Mouse (Mus musculus): ENCODE data around the gene Nup62cl.

Nup62cl gene

GRCm38 (mm10) chrX:140062135-140062975, at the start of gene Nup62cl, which contains the start of gene Pih1h3b:
Nup62cl (minus strand) TSS chrX:140062712.
Pih1h3b (plus strand) TSS chrX:140062879.
- peak; percentile 46 for DNase-seq (ENCODE audit: low spot score)

DNA sequence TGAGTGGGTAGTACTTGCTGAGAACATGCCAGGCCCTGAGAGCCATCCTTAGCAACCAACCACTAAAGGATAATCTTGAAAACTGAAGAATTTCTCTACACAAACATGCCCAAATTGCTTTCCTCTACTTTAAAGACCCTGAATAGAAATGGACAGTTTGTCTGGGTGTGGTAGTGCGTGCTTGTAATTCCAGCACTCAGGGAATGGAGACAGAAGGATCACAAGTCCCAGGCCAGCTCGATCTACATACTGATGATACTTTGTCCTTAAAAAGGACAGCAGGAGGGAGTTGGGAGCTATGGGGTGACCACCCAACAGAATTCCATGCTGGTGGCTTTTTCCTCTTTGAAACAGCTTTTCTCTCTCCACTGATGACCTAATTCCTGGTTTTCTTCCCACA, 31.6 kb upstream of the Nup62cl start:
- DNase-seq (ENCODE audit: low spot score), result no peak

GRCm38 (mm10) chrX:140082535-140082934, 20.0 kb upstream of the Nup62cl start:
- no peak for DNase-seq (ENCODE audit: low spot score)

GRCm38 (mm10) chrX:140060886-140061874, 1.3 kb downstream of the Nup62cl start:
- no peak for DNase-seq (ENCODE audit: low spot score)

GRCm38 (mm10) chrX:139998691-139999065, 63.8 kb downstream of the Nup62cl start:
- no peak for DNase-seq (ENCODE audit: low spot score)

DNA sequence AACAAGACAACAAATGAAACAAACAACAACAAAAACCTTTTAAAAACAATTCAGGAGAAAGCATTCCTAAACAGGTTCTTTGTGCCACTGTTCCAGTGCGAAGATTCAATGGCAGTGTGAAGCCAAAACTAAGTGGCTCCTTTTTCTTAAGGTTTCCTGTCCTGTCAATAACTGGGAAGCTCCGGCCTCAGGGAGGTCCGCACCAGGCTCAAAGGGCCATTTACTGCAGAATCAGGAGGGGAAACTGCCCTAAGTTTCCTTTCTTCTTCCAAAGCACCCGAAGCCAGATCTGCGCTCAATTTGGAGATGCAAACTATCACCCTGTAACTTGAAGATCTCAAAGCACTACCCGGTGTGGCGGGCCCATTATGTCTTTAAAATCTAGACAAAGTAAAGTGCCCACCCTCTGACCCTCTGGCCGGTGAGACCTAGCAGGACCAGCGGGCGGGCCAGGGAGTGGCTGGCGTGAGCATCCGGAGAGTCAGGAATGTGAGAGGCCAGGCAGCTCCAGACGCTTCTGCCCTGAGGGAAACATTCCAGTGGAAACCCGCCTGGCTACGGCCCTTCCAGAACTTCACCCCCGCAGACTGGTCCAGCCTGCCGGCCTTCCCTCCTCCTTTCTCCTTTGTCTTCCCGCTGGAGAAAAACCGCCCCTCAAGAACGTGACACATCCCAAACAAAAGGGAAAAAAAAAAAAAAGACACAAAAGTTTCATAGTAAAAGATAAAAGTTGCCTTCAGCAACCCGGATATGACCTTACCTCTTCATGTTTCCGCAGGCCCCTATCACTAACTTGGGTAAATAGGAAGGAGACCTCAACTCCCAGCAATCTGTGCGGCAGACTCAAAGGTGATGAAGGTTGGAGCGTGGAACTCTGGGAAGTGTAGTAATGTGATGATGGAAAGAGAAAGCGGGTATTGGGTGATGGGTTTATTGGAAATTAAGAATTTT, 64.5 kb downstream of the Nup62cl start, which contains the start of gene Rbm41:
Gene Rbm41, minus strand, starts transcription at position 856 of the 951 bp plus-strand sequence.
- DNase-seq (ENCODE audit: low spot score), result peak; percentile 8

DNA sequence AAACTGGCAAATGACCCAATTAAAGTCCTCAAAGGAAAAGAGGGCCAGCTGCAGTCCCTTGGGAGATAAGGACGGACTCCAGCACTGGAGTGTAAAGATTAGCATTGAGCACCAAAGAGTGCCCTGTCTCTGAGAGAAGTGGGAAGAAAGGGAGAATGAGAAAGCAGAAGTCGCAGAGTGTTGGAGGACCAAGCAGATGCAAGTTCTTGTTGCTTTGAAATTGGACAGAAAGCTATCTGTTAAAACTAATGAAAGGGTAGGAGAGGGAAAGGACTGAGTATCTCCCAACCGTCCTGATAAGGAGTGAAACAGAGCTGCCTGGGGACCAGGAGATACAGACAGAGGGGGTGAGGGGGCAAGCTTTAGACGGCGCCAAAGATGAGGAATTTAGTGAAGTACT, 80.4 kb downstream of the Nup62cl start:
- no peak for DNase-seq (ENCODE audit: low spot score)
